Mouse (Mus musculus): ENCODE results near the gene Hoxa10. TPM values are rescaled to one million over a fixed set of nuclear protein-coding genes. Genes with fewer than 3 reads are reported as not detected.
A peak's percentile ranks its signal among the peaks of the same experiment; 100 is the strongest.

The Hoxa10 gene
- total RNA-seq, 2 experiments from 2014 or later: 0.12 TPM; not detected in 1

GRCm38 (mm10) chr6:52219234-52219942, 21.3 kb downstream of the Hoxa10 start:
- no peak for ATAC-seq (replicated peaks; ENCODE audit: poor library complexity)

DNA sequence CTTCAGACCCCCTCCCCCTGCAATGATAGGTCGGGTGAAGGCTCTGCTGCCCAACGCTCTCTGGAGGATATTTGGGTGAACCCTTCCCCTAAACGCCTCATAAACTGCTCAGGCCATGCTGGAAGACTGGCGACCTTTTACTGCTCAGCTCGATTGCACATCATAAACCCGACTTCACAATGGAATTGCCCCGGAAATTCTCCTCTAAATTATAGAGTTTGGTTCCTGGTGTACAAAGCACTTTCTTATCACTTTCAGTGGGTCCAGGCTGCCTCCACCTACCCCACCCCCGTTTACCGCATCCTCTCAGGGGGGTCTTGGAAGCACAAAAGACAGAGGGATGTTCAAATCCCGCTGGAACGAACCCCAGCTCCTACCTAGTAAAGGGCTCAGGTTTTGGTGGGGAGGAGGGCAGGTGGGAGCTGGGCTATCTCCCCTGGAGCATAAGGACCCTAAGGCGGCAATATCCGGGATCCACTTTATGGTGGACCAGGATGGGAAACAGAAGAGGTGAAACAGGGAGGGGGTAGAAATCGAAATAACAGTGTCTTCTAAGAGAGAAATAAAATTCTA, 21.9 kb downstream of the Hoxa10 start:
- no peak for ATAC-seq (replicated peaks; ENCODE audit: poor library complexity)

DNA sequence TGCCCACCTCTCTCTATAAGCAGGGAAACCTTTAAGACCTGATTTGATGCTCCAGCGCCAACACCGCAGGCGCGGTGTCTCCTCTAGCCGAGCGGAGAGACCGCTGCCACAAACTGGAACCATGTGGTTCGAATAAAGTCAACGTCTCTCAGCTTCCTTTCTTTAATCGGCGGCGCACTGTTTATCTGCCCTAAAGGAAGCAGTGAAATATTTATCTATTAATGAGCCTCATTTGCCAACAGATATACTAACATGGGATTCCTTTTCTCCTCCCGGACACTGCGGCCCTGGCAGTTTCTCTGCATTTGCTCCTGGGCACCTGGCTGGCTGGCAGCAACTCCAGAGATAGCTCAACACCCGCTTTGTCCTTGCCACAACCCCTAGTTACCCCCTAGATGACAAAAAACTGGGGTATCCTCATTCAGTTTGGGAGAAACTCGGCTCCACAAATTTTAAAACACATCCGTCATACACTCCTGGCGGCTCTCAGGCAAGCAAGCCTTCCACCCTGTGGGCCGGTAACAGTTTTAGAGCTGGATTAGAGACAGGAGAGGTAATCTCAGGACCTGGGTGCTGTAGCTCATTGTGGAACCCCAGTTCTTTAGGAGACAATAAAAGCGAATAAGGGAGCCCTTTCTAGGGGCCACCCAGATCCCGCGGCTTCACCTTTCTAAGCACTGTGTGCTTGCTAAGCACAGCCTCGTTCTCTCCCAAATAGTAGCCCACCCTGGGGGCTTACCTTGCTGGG, 22.6 kb downstream of the Hoxa10 start:
- no peak for ATAC-seq (replicated peaks; ENCODE audit: poor library complexity)

- ATAC-seq (replicated peaks; ENCODE audit: poor library complexity): peak; percentile 25
Observed at GRCm38 (mm10) chr6:52217459-52217768, 23.2 kb downstream of the Hoxa10 start.

DNA sequence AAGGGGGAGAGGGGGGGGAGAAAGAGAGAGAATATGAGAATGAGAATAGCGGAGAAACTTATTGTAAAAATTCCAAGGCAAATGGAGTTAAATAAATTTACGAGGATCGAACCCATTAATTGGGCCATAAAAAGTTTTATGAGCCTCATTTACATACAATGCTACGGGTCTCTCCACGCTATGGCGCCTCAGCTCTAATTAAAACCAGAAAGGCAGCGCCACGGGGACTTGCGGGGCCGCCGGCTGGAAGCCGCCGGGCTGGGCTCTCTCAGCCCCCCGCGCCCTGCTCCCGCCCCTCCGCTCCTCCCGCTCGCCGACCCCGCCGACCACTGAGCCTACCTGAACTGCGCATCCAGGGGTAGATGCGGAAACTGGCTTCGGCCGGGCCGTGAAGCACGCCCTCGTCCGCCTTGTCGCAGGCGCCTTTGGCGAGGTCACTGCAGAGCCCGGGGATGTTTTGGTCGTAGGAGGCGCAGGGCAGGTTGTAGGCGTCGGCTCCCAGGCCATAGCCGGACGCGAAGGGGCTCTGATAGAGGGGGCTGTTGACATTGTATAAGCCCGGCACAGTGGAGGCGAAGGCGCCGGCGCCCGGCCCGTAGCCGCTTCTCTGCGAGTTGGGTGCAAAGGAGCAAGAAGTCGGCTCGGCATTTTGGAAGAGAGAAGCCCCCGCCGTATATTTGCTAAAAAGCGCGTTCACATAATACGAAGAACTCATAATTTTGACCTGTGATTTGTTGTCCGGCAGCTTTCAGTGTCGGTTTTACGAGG, 23.8 kb downstream of the Hoxa10 start:
- ATAC-seq (replicated peaks; ENCODE audit: poor library complexity): no peak

DNA sequence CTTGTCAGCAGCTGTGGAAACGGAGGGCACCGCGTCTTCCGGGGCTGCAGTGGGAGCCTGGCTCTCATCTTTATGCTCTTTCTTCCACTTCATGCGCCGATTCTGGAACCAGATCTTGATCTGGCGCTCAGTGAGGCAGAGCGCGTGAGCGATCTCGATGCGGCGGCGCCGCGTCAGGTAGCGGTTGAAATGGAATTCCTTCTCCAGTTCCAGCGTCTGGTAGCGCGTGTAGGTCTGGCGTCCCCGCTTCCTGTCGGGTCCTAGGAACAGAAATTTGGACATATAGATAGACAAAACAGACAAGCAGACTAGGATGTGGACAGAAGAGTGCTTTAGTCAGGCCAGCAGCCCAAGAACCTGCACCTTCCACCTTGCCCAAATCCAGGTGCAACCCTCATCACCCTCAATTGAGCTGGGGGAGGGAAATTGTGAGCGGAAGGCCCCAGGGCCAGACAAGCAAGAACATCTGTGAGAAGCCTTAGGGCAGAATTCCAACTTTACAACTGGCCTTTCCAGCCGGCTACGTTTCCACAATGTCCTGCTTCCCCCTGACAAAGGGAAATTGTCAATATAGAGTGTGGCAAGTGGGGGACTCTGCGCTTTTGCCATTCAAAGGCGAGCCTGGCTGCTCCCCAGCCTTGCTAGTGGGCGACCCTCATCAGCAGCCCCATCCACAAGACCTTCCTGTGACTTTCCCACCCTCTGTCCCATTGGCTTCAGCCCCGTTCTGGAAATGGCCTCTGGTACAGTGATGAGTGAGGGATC, 24.7 kb downstream of the Hoxa10 start:
- no peak for ATAC-seq (replicated peaks; ENCODE audit: poor library complexity)

- no peak for ATAC-seq (replicated peaks; ENCODE audit: poor library complexity)
Observed at GRCm38 (mm10) chr6:52215070-52215469, 25.6 kb downstream of the Hoxa10 start.

DNA sequence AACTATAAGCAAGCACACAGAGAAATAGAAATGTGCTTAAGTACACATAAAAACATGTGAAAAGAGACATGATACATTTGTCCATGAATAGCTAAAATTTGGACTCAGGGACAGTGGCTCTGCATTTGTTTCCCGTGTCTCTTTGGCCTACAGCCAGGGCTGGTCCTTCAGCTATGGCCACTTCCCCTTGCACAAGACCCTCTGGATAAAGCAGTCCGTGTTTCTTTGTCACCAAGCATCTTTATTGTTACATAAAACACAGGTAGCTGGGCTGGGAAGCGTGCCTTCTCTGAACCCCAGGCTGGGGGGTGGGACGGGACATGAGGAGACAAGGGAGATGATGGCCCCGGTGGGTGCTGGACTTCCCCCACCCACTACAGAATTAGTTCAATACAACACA, 26.4 kb downstream of the Hoxa10 start:
- ATAC-seq (replicated peaks; ENCODE audit: poor library complexity): no peak

DNA sequence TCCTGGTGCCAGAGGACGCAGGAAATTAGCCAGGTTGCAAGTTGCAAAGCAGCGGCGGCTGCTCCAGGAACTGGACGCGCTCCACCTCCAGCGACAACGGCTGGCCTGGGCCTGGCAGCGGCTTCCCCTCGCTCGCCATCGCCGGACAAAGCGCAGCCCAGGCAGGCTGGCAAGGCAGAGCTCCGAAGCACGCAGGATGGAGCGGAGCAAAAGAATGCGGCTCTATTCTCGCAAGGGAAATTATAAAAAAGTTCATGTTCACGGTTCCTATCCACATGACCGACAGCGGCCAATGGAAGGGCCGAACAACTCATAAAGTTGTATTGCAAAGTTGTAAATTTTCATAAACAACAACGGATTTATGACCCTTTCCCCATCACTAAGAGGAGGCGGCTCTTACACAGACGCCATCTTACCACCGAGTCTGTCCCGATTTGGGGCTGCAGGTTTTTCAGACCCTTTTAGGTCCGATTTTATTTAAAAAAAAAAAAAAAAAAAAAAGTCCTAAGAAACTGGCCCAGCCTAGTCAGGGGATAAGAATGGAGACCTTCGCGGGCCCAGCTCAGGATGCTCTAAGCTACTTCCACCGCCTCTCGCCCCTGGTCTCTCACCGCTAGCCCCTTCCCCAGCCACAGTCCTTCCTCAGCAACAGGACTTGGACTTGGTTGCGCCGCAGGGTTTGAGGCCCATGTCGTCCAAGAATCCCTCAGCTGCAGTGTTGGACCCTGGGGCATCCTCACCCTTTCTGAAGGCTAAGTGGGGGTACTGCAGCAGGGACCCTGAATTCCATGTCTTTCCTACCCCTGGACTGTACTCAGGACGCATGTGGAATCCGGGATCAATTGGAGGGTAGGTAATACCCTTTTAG, 27.3 kb downstream of the Hoxa10 start, which contains the start of the genes Hoxa3 and Gm28308:
Gene Hoxa3, minus strand, starts transcription at position 218 of the 868 bp plus-strand sequence.
Gene Gm28308, minus strand, starts transcription at position 221 of the 868 bp plus-strand sequence.
- ATAC-seq (replicated peaks; ENCODE audit: poor library complexity): peak; percentile 7; the same call in 1 of the 2 replicates

GRCm38 (mm10) chr6:52212556-52213118, 28.0 kb downstream of the Hoxa10 start:
- ATAC-seq (replicated peaks; ENCODE audit: poor library complexity): peak; percentile 24

- no peak for ATAC-seq (replicated peaks; ENCODE audit: poor library complexity)
Observed at GRCm38 (mm10) chr6:52211961-52212360, 28.7 kb downstream of the Hoxa10 start.

DNA sequence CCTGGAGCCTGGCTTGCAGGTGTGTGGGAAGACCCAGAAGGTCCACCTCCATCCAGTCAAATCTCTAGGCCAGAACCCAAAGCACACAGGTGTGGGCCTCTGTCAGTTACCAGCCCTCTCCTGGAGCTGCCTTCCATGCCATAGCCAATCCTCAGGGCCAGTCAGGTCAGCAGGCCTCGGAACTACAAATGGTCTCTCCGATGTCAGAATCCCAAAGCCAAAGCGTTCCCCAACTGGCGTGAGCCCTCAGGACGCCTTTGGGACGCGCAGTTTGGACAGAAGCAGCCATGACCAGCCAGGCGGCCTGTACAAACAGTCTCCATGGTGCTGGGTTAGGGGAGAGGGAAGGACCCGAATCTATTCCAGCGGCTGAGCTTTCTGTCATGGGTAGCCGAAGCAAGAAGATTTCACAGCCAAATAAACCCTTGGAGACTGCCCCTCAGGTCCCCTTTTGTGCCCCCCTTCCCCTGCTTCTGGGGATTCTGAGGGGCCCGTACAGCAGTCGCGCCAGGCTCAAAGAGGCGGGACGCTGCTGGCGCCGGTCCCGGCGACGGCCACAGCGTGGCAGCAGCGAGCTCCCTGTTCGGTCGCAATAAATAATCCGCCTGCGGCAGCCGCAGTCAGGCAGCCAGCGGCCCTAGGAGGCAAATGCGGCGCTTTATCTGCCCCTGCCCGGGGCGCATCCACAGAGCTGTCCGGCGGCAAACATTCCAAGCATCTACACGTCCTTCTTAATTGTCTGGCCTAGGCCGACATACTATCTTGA, 29.3 kb downstream of the Hoxa10 start:
- peak; percentile 86 for ATAC-seq (replicated peaks; ENCODE audit: poor library complexity)

GRCm38 (mm10) chr6:52209685-52210046, 31.0 kb downstream of the Hoxa10 start:
- ATAC-seq (replicated peaks; ENCODE audit: poor library complexity): no peak

DNA sequence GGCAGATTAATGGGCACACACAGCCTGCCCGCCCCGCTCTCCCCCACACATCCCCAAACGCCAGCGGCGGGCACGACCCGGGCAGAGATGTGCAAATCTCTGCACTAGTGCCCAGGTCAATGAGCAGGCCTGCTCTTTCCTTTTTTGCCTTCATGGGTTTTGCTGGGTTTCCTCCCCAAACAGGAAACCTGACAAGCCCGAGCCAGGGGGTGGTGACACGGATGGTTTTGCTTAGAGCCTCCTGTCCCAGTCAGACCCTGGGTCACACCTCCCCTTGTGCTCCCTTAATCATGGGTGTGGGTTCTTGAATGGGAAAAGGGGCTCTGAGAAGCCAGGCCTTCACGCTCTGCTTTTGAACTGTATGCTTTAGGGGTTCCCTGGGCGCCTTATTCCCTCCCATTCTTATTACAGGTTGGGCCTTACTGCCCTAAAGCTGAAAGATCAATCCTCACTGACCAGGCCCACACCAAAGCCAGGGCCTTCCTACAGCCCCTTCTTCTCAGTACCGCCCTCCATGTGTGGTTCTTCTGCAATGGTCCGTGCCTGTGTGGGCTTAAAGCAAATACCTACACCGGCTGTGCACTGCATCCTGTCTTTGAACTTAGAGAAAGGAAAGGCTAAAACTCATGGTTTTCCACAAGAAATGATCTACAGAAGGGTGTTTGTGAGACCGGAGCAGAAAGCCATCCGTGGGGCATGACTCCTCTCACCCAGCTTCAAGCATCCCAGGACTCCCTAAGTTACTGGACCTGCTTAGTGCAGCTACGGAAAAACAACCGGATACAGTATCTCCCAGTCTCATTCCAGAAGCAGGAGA, 31.6 kb downstream of the Hoxa10 start:
- no peak for ATAC-seq (replicated peaks; ENCODE audit: poor library complexity)

GRCm38 (mm10) chr6:52208072-52208867, 32.4 kb downstream of the Hoxa10 start, which contains the start of gene Hoxa6:
Gene Hoxa6, minus strand, starts transcription at chr6:52208722.
- ATAC-seq (replicated peaks; ENCODE audit: poor library complexity): no peak

DNA sequence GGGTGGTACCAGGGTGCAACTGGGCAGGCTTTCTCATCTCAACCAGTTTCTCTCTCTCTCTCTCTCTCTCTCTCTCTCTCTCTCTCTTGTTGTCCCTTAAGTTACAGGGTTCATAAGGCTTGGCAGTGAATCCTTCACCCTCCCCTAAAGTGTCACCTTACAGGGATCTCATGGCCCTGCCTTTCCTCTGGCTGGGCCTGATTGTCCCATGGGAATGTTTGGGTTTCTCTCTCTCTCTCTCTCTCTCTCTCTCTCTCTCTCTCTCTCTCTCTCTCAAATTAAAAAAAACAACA, 33.0 kb downstream of the Hoxa10 start:
- ATAC-seq (replicated peaks; ENCODE audit: poor library complexity): no peak
